Mouse (Mus musculus) limb, embryonic 15.5 days (tissue): ENCODE results near the gene Nudt2. TPM values are rescaled to one million over a fixed set of nuclear protein-coding genes. Genes with fewer than 3 reads are reported as not detected.
A peak's percentile ranks its signal among the peaks of the same experiment; 100 is the strongest.

Experiments
- ATAC-seq: fragments of 200-750 bp; cut with Nextera tagmentation; 2 replicates; pipeline ENCODE4 v1.8.0; 2017; ENCODE audit warnings: low read depth, moderate TSS enrichment; ENCODE audit not compliant: insufficient number of reproducible peaks, low FRiP score, low TSS enrichment
- H3K27ac ChIP-seq: fragments of 300-500 bp; sonication (generic); 2 replicates; pipeline ENCODE4 v1.5.1; 2015; ENCODE audit warnings: moderate library complexity, mild to moderate bottlenecking, inconsistent platforms
- H3K27me3 ChIP-seq: fragments of 300-500 bp; sonication (generic); 2 replicates; pipeline ENCODE4 v1.6.1; 2015; ENCODE audit warnings: inconsistent platforms
- H3K36me3 ChIP-seq: fragments of 300-500 bp; sonication (generic); 2 replicates; pipeline ENCODE4 v1.6.1; 2015; ENCODE audit warnings: inconsistent platforms
- H3K4me1 ChIP-seq: fragments of 300-500 bp; sonication (generic); 2 replicates; pipeline ENCODE4 v1.6.1; 2015; ENCODE audit warnings: inconsistent platforms
- H3K4me2 ChIP-seq: fragments of 300-500 bp; sonication (generic); 2 replicates; pipeline ENCODE4 v1.6.1; 2015; ENCODE audit warnings: mild to moderate bottlenecking, inconsistent platforms
- H3K4me3 ChIP-seq: fragments of 300-500 bp; sonication (generic); 2 replicates; pipeline ENCODE4 v1.5.1; 2015; ENCODE audit warnings: mild to moderate bottlenecking, inconsistent platforms
- H3K9ac ChIP-seq: fragments of 300-500 bp; sonication (generic); 2 replicates; pipeline ENCODE4 v1.6.1; 2015; ENCODE audit warnings: inconsistent platforms
- H3K9me3 ChIP-seq: fragments of 300-500 bp; sonication (generic); 2 replicates; pipeline ENCODE4 v1.6.1; 2016; ENCODE audit warnings: inconsistent platforms
- WGBS: fragments of 180-500 bp; shearing (Covaris S2); methylation state at CpG from one replicate; pipeline ENCODE4 v1.1.7; 2015; 5-methylcytosine and 5-hydroxymethylcytosine counted together
- polyA plus RNA-seq: library from polyadenylated mRNA; unstranded; fragments of >200 nt; fragmentation: Nextera tagmentation; extraction: Ambion mirVana; gene quantifications from 2 replicates; pipeline ENCODE4 v1.2.1, GENCODE M21; 2015

Gene Nudt2
- polyA plus RNA-seq, 1 experiment from 2014 or later: 45.5 TPM

GRCm38 (mm10) chr4:41470684-41471383 lies 5.9 kb downstream of the Nudt2 start:
- Histone ChIP-seq H3K4me2 (no peak overlapping the region), H3K27ac (no peak overlapping the region)

GRCm38 (mm10) chr4:41471384-41471689 lies 6.4 kb downstream of the Nudt2 start:
- Histone ChIP-seq H3K27ac (no peak overlapping the region), H3K4me1 (peaks cover 16% of the 10 kb centered on the region), H3K36me3 (no peaks in the 10 kb centered on the region), H3K9me3 (no peaks in the 10 kb centered on the region), H3K27me3 (no peaks in the 10 kb centered on the region), H3K4me3 (no peak overlapping the region), H3K9ac (no peak overlapping the region), H3K4me2 (no peak overlapping the region)
- no peak for ATAC-seq
- WGBS: 85% methylated on average over 1 of the region's 1 CpGs

More at GRCm38 (mm10) chr4:41470684-41471383, 5.9 kb downstream of the Nudt2 start:
- Histone ChIP-seq H3K36me3 (no peaks in the 10 kb centered on the region), H3K9me3 (no peaks in the 10 kb centered on the region), H3K4me1 (peaks cover 16% of the 10 kb centered on the region), H3K4me3 (no peak overlapping the region), H3K9ac (no peak overlapping the region), H3K27me3 (no peaks in the 10 kb centered on the region)
- 36% methylated on average over 5 of the region's 5 CpGs for WGBS
- ATAC-seq: no peak

GRCm38 (mm10) chr4:41477648-41478160 lies 12.8 kb downstream of the Nudt2 start:
- H3K4me2 ChIP-seq: no peak overlapping the region
- no peak overlapping the region for H3K4me3 ChIP-seq
- no peaks in the 10 kb centered on the region; the same call in 1 of the 2 replicates for H3K36me3 ChIP-seq
- H3K27ac ChIP-seq: no peak overlapping the region
- no peaks in the 10 kb centered on the region for H3K9me3 ChIP-seq
- ATAC-seq: no peak
- H3K27me3 ChIP-seq: no peaks in the 10 kb centered on the region
- WGBS: 82% methylated on average over 9 of the region's 9 CpGs
- H3K9ac ChIP-seq: no peak overlapping the region
- H3K4me1 ChIP-seq: peaks cover 24% of the 10 kb centered on the region

GRCm38 (mm10) chr4:41478751-41479455 lies 14.0 kb downstream of the Nudt2 start:
- no peaks in the 10 kb centered on the region for H3K27me3 ChIP-seq
- no peak overlapping the region for H3K9ac ChIP-seq
- no peak overlapping the region for H3K4me3 ChIP-seq
- no peak overlapping the region for H3K27ac ChIP-seq
- peaks cover 24% of the 10 kb centered on the region for H3K4me1 ChIP-seq
- H3K36me3 ChIP-seq: no peaks in the 10 kb centered on the region; the same call in 1 of the 2 replicates
- no peak overlapping the region for H3K4me2 ChIP-seq
- no peaks in the 10 kb centered on the region for H3K9me3 ChIP-seq
- ATAC-seq: no peak
- 62% methylated on average over 4 of the region's 4 CpGs for WGBS

GRCm38 (mm10) chr4:41479456-41479804 lies 14.5 kb downstream of the Nudt2 start:
- 0 out of 2 replicates have a peak overlapping the region, but pooled peaks have one; percentile 27 for H3K27ac ChIP-seq
- no peak for ATAC-seq

GRCm38 (mm10) chr4:41480254-41480653 lies 15.3 kb downstream of the Nudt2 start:
- H3K36me3 ChIP-seq: no peaks in the 10 kb centered on the region; the same call in 1 of the 2 replicates
- WGBS: 65% methylated on average over 8 of the region's 8 CpGs
- H3K4me2 ChIP-seq: no peak overlapping the region
- H3K4me1 ChIP-seq: peaks cover 24% of the 10 kb centered on the region
- H3K9ac ChIP-seq: no peak overlapping the region
- no peaks in the 10 kb centered on the region for H3K9me3 ChIP-seq
- no peak for ATAC-seq
- H3K27ac ChIP-seq: 0 out of 2 replicates have a peak overlapping the region, but pooled peaks have one; percentile 27
- H3K4me3 ChIP-seq: no peak overlapping the region
- no peaks in the 10 kb centered on the region for H3K27me3 ChIP-seq

More at GRCm38 (mm10) chr4:41479456-41479804, 14.5 kb downstream of the Nudt2 start:
- Histone ChIP-seq H3K9ac (no peak overlapping the region), H3K4me3 (no peak overlapping the region), H3K9me3 (no peaks in the 10 kb centered on the region), H3K4me1 (peaks cover 24% of the 10 kb centered on the region), H3K4me2 (no peak overlapping the region), H3K27me3 (no peaks in the 10 kb centered on the region), H3K36me3 (no peaks in the 10 kb centered on the region; the same call in 1 of the 2 replicates)
- WGBS: 56% methylated on average over 1 of the region's 1 CpGs

GRCm38 (mm10) chr4:41481601-41482017 lies 16.7 kb downstream of the Nudt2 start:
- no peaks in the 10 kb centered on the region for H3K9me3 ChIP-seq
- H3K9ac ChIP-seq: no peak overlapping the region
- H3K4me1 ChIP-seq: peaks cover 24% of the 10 kb centered on the region
- H3K36me3 ChIP-seq: no peaks in the 10 kb centered on the region; the same call in 1 of the 2 replicates
- no peak overlapping the region for H3K4me3 ChIP-seq
- H3K27ac ChIP-seq: peak overlapping the region; percentile 61
- H3K4me2 ChIP-seq: no peak overlapping the region
- no peaks in the 10 kb centered on the region for H3K27me3 ChIP-seq
- ATAC-seq: peak; percentile 62
- 20% methylated on average over 6 of the region's 6 CpGs for WGBS

- no peaks in the 10 kb centered on the region for H3K36me3 ChIP-seq
- H3K4me3 ChIP-seq: no peak overlapping the region
- H3K9ac ChIP-seq: no peak overlapping the region
- WGBS: 75% methylated on average over 7 of the region's 7 CpGs
- peaks cover 40% of the 10 kb centered on the region for H3K27me3 ChIP-seq
- H3K4me1 ChIP-seq: peaks cover 18% of the 10 kb centered on the region
- H3K4me2 ChIP-seq: no peak overlapping the region
- no peaks in the 10 kb centered on the region for H3K9me3 ChIP-seq
- no peak for ATAC-seq
- H3K27ac ChIP-seq: no peak overlapping the region
Observed at GRCm38 (mm10) chr4:41492951-41493350, 28.0 kb downstream of the Nudt2 start.

GRCm38 (mm10) chr4:41493464-41494116 lies 28.6 kb downstream of the Nudt2 start:
- no peak overlapping the region for H3K4me3 ChIP-seq
- H3K4me1 ChIP-seq: peaks cover 24% of the 10 kb centered on the region
- WGBS: 82% methylated on average over 3 of the region's 3 CpGs
- H3K36me3 ChIP-seq: no peaks in the 10 kb centered on the region
- H3K27ac ChIP-seq: no peak overlapping the region
- H3K9ac ChIP-seq: no peak overlapping the region
- peaks cover 46% of the 10 kb centered on the region for H3K27me3 ChIP-seq
- H3K4me2 ChIP-seq: no peak overlapping the region
- H3K9me3 ChIP-seq: no peaks in the 10 kb centered on the region
- ATAC-seq: no peak

GRCm38 (mm10) chr4:41494378-41494777 lies 29.4 kb downstream of the Nudt2 start:
- Histone ChIP-seq H3K9ac (no peak overlapping the region), H3K27ac (no peak overlapping the region), H3K4me1 (peaks cover 32% of the 10 kb centered on the region), H3K4me3 (no peak overlapping the region), H3K9me3 (no peaks in the 10 kb centered on the region), H3K27me3 (peaks cover 54% of the 10 kb centered on the region), H3K36me3 (no peaks in the 10 kb centered on the region), H3K4me2 (no peak overlapping the region)
- ATAC-seq: no peak
- 35% methylated on average over 3 of the region's 3 CpGs for WGBS

GRCm38 (mm10) chr4:41495076-41495475 lies 30.1 kb downstream of the Nudt2 start:
- H3K4me1 ChIP-seq: peaks cover 34% of the 10 kb centered on the region
- H3K36me3 ChIP-seq: no peaks in the 10 kb centered on the region
- no peak overlapping the region for H3K9ac ChIP-seq
- no peak for ATAC-seq
- no peak overlapping the region for H3K4me2 ChIP-seq
- peaks cover 61% of the 10 kb centered on the region for H3K27me3 ChIP-seq
- 71% methylated on average over 4 of the region's 4 CpGs for WGBS
- no peak overlapping the region for H3K4me3 ChIP-seq
- no peak overlapping the region for H3K27ac ChIP-seq
- H3K9me3 ChIP-seq: no peaks in the 10 kb centered on the region

GRCm38 (mm10) chr4:41495850-41496249 lies 30.9 kb downstream of the Nudt2 start:
- Histone ChIP-seq H3K9me3 (no peaks in the 10 kb centered on the region), H3K4me1 (peaks cover 34% of the 10 kb centered on the region), H3K27ac (no peak overlapping the region), H3K27me3 (peaks cover 68% of the 10 kb centered on the region), H3K4me2 (no peak overlapping the region), H3K9ac (no peak overlapping the region), H3K36me3 (no peaks in the 10 kb centered on the region), H3K4me3 (no peak overlapping the region)
- ATAC-seq: 0 out of 2 replicates have a peak, but pooled peaks have one; percentile 30
- WGBS: 64% methylated on average over 11 of the region's 11 CpGs
